Mouse (Mus musculus): Measurements from ENCODE around the gene Cdkl4. TPM values are rescaled to one million over a fixed set of nuclear protein-coding genes. Genes with fewer than 3 reads are reported as not detected.

Gene Cdkl4
- polyA plus RNA-seq, 1 experiment from 2014 or later, result 5.4 TPM

Other genes starting within 250 kb of the Cdkl4 start
- gene Gm10190, start 204.3 kb downstream of the Cdkl4 start, polyA plus RNA-seq (2015; fragmentation: Nextera tagmentation; extraction: Ambion mirVana), result 2.5 and 3.7 TPM in 2 replicates
- 6.8 and 7.9 TPM in 2 replicates for gene Sos1, start 97.4 kb downstream of the Cdkl4 start, polyA plus RNA-seq (2015; fragmentation: Nextera tagmentation; extraction: Ambion mirVana)
- 22.0 and 22.3 TPM in 2 replicates for gene Map4k3, start 150.7 kb upstream of the Cdkl4 start, polyA plus RNA-seq (2015; fragmentation: Nextera tagmentation; extraction: Ambion mirVana)